Mouse (Mus musculus): ENCODE measurements at regions not wholly inside any gene's neighbourhood (a gene's known extent, or its start where the extent isn't known, plus 50 kb on each side); places are given as distances from the start of the nearest gene placed in this dataset.

GRCm38 (mm10) chr8:116383036-116383435, 121.7 kb upstream of the Dynlrb2 start:
- TF ChIP-seq GATA1 (IDR thresholded peaks at IDR 0.05; ENCODE audit: borderline replicate concordance, low read length) (no peak), FLI1 (IDR thresholded peaks at IDR 0.05; ENCODE audit: low read length) (no peak)
